Mouse (Mus musculus): ENCODE measurements around the gene Arhgap10.

DNA sequence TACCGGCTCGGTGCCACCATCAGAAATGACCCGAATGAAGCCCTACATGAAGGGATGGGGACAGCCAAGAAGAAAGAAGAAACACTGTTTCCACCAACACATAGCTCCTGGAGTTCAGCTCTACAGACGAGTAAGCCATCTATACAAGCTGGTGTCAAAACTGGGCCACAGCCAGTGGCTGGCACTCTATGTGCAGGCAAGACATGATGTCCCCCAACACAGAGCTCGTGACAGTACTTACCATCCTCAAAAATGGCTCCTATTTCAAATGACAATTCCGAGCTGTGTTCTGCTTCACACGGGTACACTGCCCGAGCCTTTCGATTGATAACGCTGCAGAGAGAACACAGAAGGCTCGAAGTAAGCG is 260.7 kb downstream of the Arhgap10 start:
- no peak for TF ChIP-seq POLR2A (IDR thresholded peaks at IDR 0.05; ENCODE audit: control insufficient read depth, low read depth, low read length)
- TF ChIP-seq CTCF (IDR thresholded peaks at IDR 0.05; ENCODE audit: control insufficient read depth, insufficient read depth, insufficient replicate concordance, low read depth, low read length), result no peak
